Mouse (Mus musculus): ENCODE measurements around the gene Ccdc158.

Ccdc158 gene

GRCm38 (mm10) chr5:92599030-92599429, 76.0 kb downstream of the Ccdc158 start:
- no peak for DNase-seq (ENCODE audit: low spot score)

GRCm38 (mm10) chr5:92596865-92597264, 78.2 kb downstream of the Ccdc158 start:
- DNase-seq (ENCODE audit: low spot score) = no peak

- DNase-seq (ENCODE audit: low spot score) = no peak
Observed at GRCm38 (mm10) chr5:92595026-92595425, 80.0 kb downstream of the Ccdc158 start.

- no peak for DNase-seq (ENCODE audit: low spot score)
Observed at GRCm38 (mm10) chr5:92585932-92586331, 89.1 kb downstream of the Ccdc158 start.

GRCm38 (mm10) chr5:92579559-92579958, 95.5 kb downstream of the Ccdc158 start:
- no peak for DNase-seq (ENCODE audit: low spot score)

GRCm38 (mm10) chr5:92571232-92571631, 103.8 kb downstream of the Ccdc158 start:
- no peak for DNase-seq (ENCODE audit: low spot score)

GRCm38 (mm10) chr5:92562002-92562401, 113.1 kb downstream of the Ccdc158 start:
- no peak for DNase-seq (ENCODE audit: low spot score)

GRCm38 (mm10) chr5:92560201-92560600, 114.9 kb downstream of the Ccdc158 start:
- DNase-seq (ENCODE audit: low spot score) = no peak
